Mouse (Mus musculus) stomach, postnatal 0 days (tissue): ENCODE data around the gene Negr1.

Source experiments
- CTCF ChIP-seq: IDR thresholded peaks from 2 replicates; pipeline ENCODE4 v1.5.1; 2016; ENCODE audit warnings: antibody characterized with exemption, low read depth, mild to moderate bottlenecking, moderate library complexity
- EP300 ChIP-seq: optimal IDR thresholded peaks from 2 replicates; pipeline ENCODE3; 2016; ENCODE audit warnings: antibody characterized with exemption

DNA sequence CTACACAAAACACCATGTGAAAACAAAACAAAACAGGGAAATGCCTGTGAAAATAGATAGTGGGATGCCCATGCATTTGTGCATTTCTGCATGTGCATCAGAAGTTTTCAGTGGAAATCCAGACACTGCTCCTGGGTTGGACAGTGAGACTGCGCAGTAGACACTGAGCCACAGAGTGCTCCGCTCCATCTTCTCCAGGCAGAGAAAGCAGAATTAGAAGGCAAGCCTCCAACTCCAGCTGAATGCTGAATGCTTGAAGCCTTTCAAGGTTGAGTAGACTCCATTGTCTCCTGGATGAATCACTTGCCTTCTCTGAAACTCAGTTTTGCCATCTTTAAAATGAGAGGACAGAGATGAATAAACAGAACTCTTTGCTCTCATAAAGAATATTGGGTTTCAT, 546.6 kb downstream of the Negr1 start:
- no peak for TF ChIP-seq CTCF
- TF ChIP-seq EP300 = no peak
